Mouse (Mus musculus): ENCODE data around the gene Galnt15. TPM values are rescaled to one million over a fixed set of nuclear protein-coding genes. Genes with fewer than 3 reads are reported as not detected.

Galnt15 gene
- polyA plus RNA-seq, 1 experiment from 2014 or later, result 0.51 TPM

GRCm38 (mm10) chr14:32027218-32027617, 1.6 kb upstream of the Galnt15 start:
- ATAC-seq (replicated peaks; ENCODE audit: extremely low read depth, insufficient read depth, low FRiP score), result no peak
- Histone ChIP-seq H3K4me1 (ENCODE audit: control insufficient read depth, insufficient read depth, low read length) (peaks cover 11% of the 10 kb centered on the region), H3K9me3 (replicated peaks; ENCODE audit: control insufficient read depth, low read length) (no peaks in the 10 kb centered on the region), H3K4me2 (ENCODE audit: low read depth, low read length) (no peak overlapping the region), H3K36me3 (ENCODE audit: control insufficient read depth, insufficient read depth) (no peaks in the 10 kb centered on the region), H3K9ac (ENCODE audit: low read length) (no peak overlapping the region), H3K27ac (ENCODE audit: low read length) (no peak overlapping the region), H3K27me3 (ENCODE audit: control insufficient read depth, insufficient read depth, low read length) (peaks cover 7% of the 10 kb centered on the region; the same call in 1 of the 2 replicates), H3K4me3 (ENCODE audit: low read length) (no peak overlapping the region)
- WGBS, result 69% methylated on average over 7 of the region's 7 CpGs

GRCm38 (mm10) chr14:32029411-32029992, 713 bp downstream of the Galnt15 start:
- ATAC-seq (replicated peaks; ENCODE audit: extremely low read depth, insufficient read depth, low FRiP score), result no peak
- 46% methylated on average over 14 of the region's 14 CpGs for WGBS

GRCm38 (mm10) chr14:32030073-32030472, 1.3 kb downstream of the Galnt15 start:
- no peak overlapping the region for H3K9ac ChIP-seq (ENCODE audit: low read length)
- no peaks in the 10 kb centered on the region for H3K9me3 ChIP-seq (replicated peaks; ENCODE audit: control insufficient read depth, low read length)
- WGBS, result 64% methylated on average over 5 of the region's 5 CpGs
- H3K4me3 ChIP-seq (ENCODE audit: low read length), result no peak overlapping the region
- no peaks in the 10 kb centered on the region for H3K36me3 ChIP-seq (ENCODE audit: control insufficient read depth, insufficient read depth)
- H3K4me1 ChIP-seq (ENCODE audit: control insufficient read depth, insufficient read depth, low read length), result peaks cover 11% of the 10 kb centered on the region
- no peak for ATAC-seq (replicated peaks; ENCODE audit: extremely low read depth, insufficient read depth, low FRiP score)
- H3K27me3 ChIP-seq (ENCODE audit: control insufficient read depth, insufficient read depth, low read length), result peaks cover 7% of the 10 kb centered on the region; the same call in 1 of the 2 replicates
- no peak overlapping the region for H3K4me2 ChIP-seq (ENCODE audit: low read depth, low read length)
- no peak overlapping the region for H3K27ac ChIP-seq (ENCODE audit: low read length)

More at GRCm38 (mm10) chr14:32029411-32029992, 713 bp downstream of the Galnt15 start:
- Histone ChIP-seq H3K4me3 (ENCODE audit: low read length) (no peak overlapping the region), H3K27me3 (ENCODE audit: control insufficient read depth, insufficient read depth, low read length) (peaks cover 7% of the 10 kb centered on the region; the same call in 1 of the 2 replicates), H3K27ac (ENCODE audit: low read length) (no peak overlapping the region), H3K4me1 (ENCODE audit: control insufficient read depth, insufficient read depth, low read length) (peaks cover 11% of the 10 kb centered on the region), H3K9me3 (replicated peaks; ENCODE audit: control insufficient read depth, low read length) (no peaks in the 10 kb centered on the region), H3K36me3 (ENCODE audit: control insufficient read depth, insufficient read depth) (no peaks in the 10 kb centered on the region), H3K9ac (ENCODE audit: low read length) (no peak overlapping the region), H3K4me2 (ENCODE audit: low read depth, low read length) (peak overlapping the region; percentile 60)

GRCm38 (mm10) chr14:32032522-32032921, 3.7 kb downstream of the Galnt15 start:
- WGBS, result 8% methylated on average over 4 of the region's 4 CpGs
- no peak for ATAC-seq (replicated peaks; ENCODE audit: extremely low read depth, insufficient read depth, low FRiP score)
- H3K4me3 ChIP-seq (ENCODE audit: low read length), result no peak overlapping the region
- H3K9me3 ChIP-seq (replicated peaks; ENCODE audit: control insufficient read depth, low read length), result peaks cover 2% of the 10 kb centered on the region; the same call in 1 of the 2 replicates
- peaks cover 7% of the 10 kb centered on the region; the same call in 1 of the 2 replicates for H3K27me3 ChIP-seq (ENCODE audit: control insufficient read depth, insufficient read depth, low read length)
- H3K27ac ChIP-seq (ENCODE audit: low read length), result no peak overlapping the region
- peaks cover 11% of the 10 kb centered on the region for H3K4me1 ChIP-seq (ENCODE audit: control insufficient read depth, insufficient read depth, low read length)
- H3K36me3 ChIP-seq (ENCODE audit: control insufficient read depth, insufficient read depth), result no peaks in the 10 kb centered on the region
- H3K9ac ChIP-seq (ENCODE audit: low read length), result no peak overlapping the region
- H3K4me2 ChIP-seq (ENCODE audit: low read depth, low read length), result no peak overlapping the region

- no peak for ATAC-seq (replicated peaks; ENCODE audit: extremely low read depth, insufficient read depth, low FRiP score)
- H3K27ac ChIP-seq (ENCODE audit: low read length), result no peak overlapping the region
- H3K4me3 ChIP-seq (ENCODE audit: low read length), result no peak overlapping the region
- 66% methylated on average over 5 of the region's 5 CpGs for WGBS
- no peak overlapping the region for H3K9ac ChIP-seq (ENCODE audit: low read length)
- H3K4me1 ChIP-seq (ENCODE audit: control insufficient read depth, insufficient read depth, low read length), result no peaks in the 10 kb centered on the region
- H3K9me3 ChIP-seq (replicated peaks; ENCODE audit: control insufficient read depth, low read length), result peaks cover 3% of the 10 kb centered on the region; the same call in 1 of the 2 replicates
- H3K4me2 ChIP-seq (ENCODE audit: low read depth, low read length), result no peak overlapping the region
- H3K27me3 ChIP-seq (ENCODE audit: control insufficient read depth, insufficient read depth, low read length), result no peaks in the 10 kb centered on the region
- H3K36me3 ChIP-seq (ENCODE audit: control insufficient read depth, insufficient read depth), result no peaks in the 10 kb centered on the region
These were observed 7.7 kb downstream of the Galnt15 start for GRCm38 (mm10) chr14:32036482-32036881.

- H3K9me3 ChIP-seq (replicated peaks; ENCODE audit: control insufficient read depth, low read length), result peaks cover 3% of the 10 kb centered on the region; the same call in 1 of the 2 replicates
- no peaks in the 10 kb centered on the region for H3K4me1 ChIP-seq (ENCODE audit: control insufficient read depth, insufficient read depth, low read length)
- no peak overlapping the region for H3K27ac ChIP-seq (ENCODE audit: low read length)
- no peak overlapping the region for H3K4me2 ChIP-seq (ENCODE audit: low read depth, low read length)
- H3K9ac ChIP-seq (ENCODE audit: low read length), result no peak overlapping the region
- H3K4me3 ChIP-seq (ENCODE audit: low read length), result no peak overlapping the region
- no peaks in the 10 kb centered on the region for H3K27me3 ChIP-seq (ENCODE audit: control insufficient read depth, insufficient read depth, low read length)
- no peaks in the 10 kb centered on the region for H3K36me3 ChIP-seq (ENCODE audit: control insufficient read depth, insufficient read depth)
- WGBS, result 80% methylated on average over 8 of the region's 8 CpGs
- ATAC-seq (replicated peaks; ENCODE audit: extremely low read depth, insufficient read depth, low FRiP score), result no peak
These were observed 9.0 kb downstream of the Galnt15 start for GRCm38 (mm10) chr14:32037661-32038252.

GRCm38 (mm10) chr14:32042108-32042507, 13.3 kb downstream of the Galnt15 start:
- Histone ChIP-seq H3K9me3 (replicated peaks; ENCODE audit: control insufficient read depth, low read length) (peaks cover 3% of the 10 kb centered on the region; the same call in 1 of the 2 replicates), H3K27me3 (ENCODE audit: control insufficient read depth, insufficient read depth, low read length) (no peaks in the 10 kb centered on the region), H3K27ac (ENCODE audit: low read length) (no peak overlapping the region), H3K4me2 (ENCODE audit: low read depth, low read length) (no peak overlapping the region), H3K4me1 (ENCODE audit: control insufficient read depth, insufficient read depth, low read length) (peaks cover 10% of the 10 kb centered on the region), H3K9ac (ENCODE audit: low read length) (no peak overlapping the region), H3K4me3 (ENCODE audit: low read length) (no peak overlapping the region), H3K36me3 (ENCODE audit: control insufficient read depth, insufficient read depth) (no peaks in the 10 kb centered on the region)
- no peak for ATAC-seq (replicated peaks; ENCODE audit: extremely low read depth, insufficient read depth, low FRiP score)
- 39% methylated on average over 5 of the region's 5 CpGs for WGBS

- H3K4me1 ChIP-seq (ENCODE audit: control insufficient read depth, insufficient read depth, low read length), result peaks cover 10% of the 10 kb centered on the region
- H3K4me3 ChIP-seq (ENCODE audit: low read length), result no peak overlapping the region
- H3K36me3 ChIP-seq (ENCODE audit: control insufficient read depth, insufficient read depth), result no peaks in the 10 kb centered on the region
- H3K9me3 ChIP-seq (replicated peaks; ENCODE audit: control insufficient read depth, low read length), result no peaks in the 10 kb centered on the region
- no peak overlapping the region for H3K4me2 ChIP-seq (ENCODE audit: low read depth, low read length)
- peak overlapping the region; percentile 57 for H3K27ac ChIP-seq (ENCODE audit: low read length)
- ATAC-seq (replicated peaks; ENCODE audit: extremely low read depth, insufficient read depth, low FRiP score), result no peak
- H3K9ac ChIP-seq (ENCODE audit: low read length), result 0 out of 2 replicates have a peak overlapping the region, but pooled peaks have one; percentile 17
- no peaks in the 10 kb centered on the region for H3K27me3 ChIP-seq (ENCODE audit: control insufficient read depth, insufficient read depth, low read length)
- WGBS, result 51% methylated on average over 8 of the region's 8 CpGs
These were observed 17.6 kb downstream of the Galnt15 start for GRCm38 (mm10) chr14:32046357-32046756.

- no peak overlapping the region for H3K4me2 ChIP-seq (ENCODE audit: low read depth, low read length)
- ATAC-seq (replicated peaks; ENCODE audit: extremely low read depth, insufficient read depth, low FRiP score), result no peak
- no peaks in the 10 kb centered on the region for H3K36me3 ChIP-seq (ENCODE audit: control insufficient read depth, insufficient read depth)
- H3K4me3 ChIP-seq (ENCODE audit: low read length), result no peak overlapping the region
- H3K27me3 ChIP-seq (ENCODE audit: control insufficient read depth, insufficient read depth, low read length), result no peaks in the 10 kb centered on the region
- no peaks in the 10 kb centered on the region for H3K9me3 ChIP-seq (replicated peaks; ENCODE audit: control insufficient read depth, low read length)
- H3K4me1 ChIP-seq (ENCODE audit: control insufficient read depth, insufficient read depth, low read length), result peaks cover 12% of the 10 kb centered on the region
- no peak overlapping the region for H3K27ac ChIP-seq (ENCODE audit: low read length)
- no peak overlapping the region for H3K9ac ChIP-seq (ENCODE audit: low read length)
- WGBS, result 65% methylated on average over 6 of the region's 6 CpGs
These were observed 21.4 kb downstream of the Galnt15 start for GRCm38 (mm10) chr14:32050171-32050570.
